Mouse (Mus musculus): ENCODE measurements around the gene Aldh5a1. TPM values are rescaled to one million over a fixed set of nuclear protein-coding genes. Genes with fewer than 3 reads are reported as not detected.
A peak's percentile ranks its signal among the peaks of the same experiment; 100 is the strongest.

Aldh5a1 gene
- polyA plus RNA-seq, 1 experiment from 2014 or later = 3.8 TPM

GRCm38 (mm10) chr13:24942512-24943282 is 5.2 kb upstream of the Aldh5a1 start, which contains the start of gene Gpld1:
TSS of gene Gpld1 (plus strand) at chr13:24943152.
- DNase-seq (peak; percentile 52), ATAC-seq (peak; percentile 80)
- H3K27ac ChIP-seq (ENCODE audit: low read depth) = peak within 1 kb of the TSS; percentile 77
- peaks cover under 1% of the 10 kb centered on the region; the same call in 1 of the 2 replicates for H3K27me3 ChIP-seq (ENCODE audit: insufficient read depth, low read length)
- H3K4me1 ChIP-seq (ENCODE audit: insufficient read depth) = peaks cover 10% of the 10 kb centered on the region
- WGBS (ENCODE audit: insufficient replicate concordance) = 50% methylated on average over 17 of the region's 17 CpGs
- H3K9ac ChIP-seq (replicated peaks) = peak within 1 kb of the TSS; percentile 35
- TF ChIP-seq CTCF (IDR thresholded peaks at IDR 0.05; ENCODE audit: low read depth) (no peak), EP300 (IDR thresholded peaks at IDR 0.05; ENCODE audit: low read depth) (0 out of 2 replicates have a peak, but pooled peaks have one; percentile 12)
- peak within 1 kb of the TSS; percentile 29 for H3K4me3 ChIP-seq (ENCODE audit: low read depth, low read length)
- no peaks in the 10 kb centered on the region for H3K36me3 ChIP-seq (replicated peaks; ENCODE audit: insufficient read depth, low read length)
- no peaks in the 10 kb centered on the region for H3K9me3 ChIP-seq (ENCODE audit: low read length)
- peak within 1 kb of the TSS; percentile 50 for H3K4me2 ChIP-seq (ENCODE audit: low read depth, low read length)

- H3K36me3 ChIP-seq (replicated peaks; ENCODE audit: insufficient read depth, low read length) = no peaks in the 10 kb centered on the region
- H3K4me3 ChIP-seq (ENCODE audit: low read depth, low read length) = no peak overlapping the region
- H3K9ac ChIP-seq (replicated peaks) = no peak overlapping the region
- TF ChIP-seq EP300 (IDR thresholded peaks at IDR 0.05; ENCODE audit: low read depth) (no peak), CTCF (IDR thresholded peaks at IDR 0.05; ENCODE audit: low read depth) (no peak)
- no peak overlapping the region for H3K27ac ChIP-seq (ENCODE audit: low read depth)
- H3K4me1 ChIP-seq (ENCODE audit: insufficient read depth) = peaks cover 11% of the 10 kb centered on the region
- no peak for DNase-seq
- WGBS (ENCODE audit: insufficient replicate concordance) = 77% methylated on average over 9 of the region's 9 CpGs
- no peak overlapping the region for H3K4me2 ChIP-seq (ENCODE audit: low read depth, low read length)
- no peak for ATAC-seq
- H3K9me3 ChIP-seq (ENCODE audit: low read length) = no peaks in the 10 kb centered on the region
- peaks cover 7% of the 10 kb centered on the region for H3K27me3 ChIP-seq (ENCODE audit: insufficient read depth, low read length)
These were observed 2.0 kb upstream of the Aldh5a1 start for GRCm38 (mm10) chr13:24939472-24939871.

- Histone ChIP-seq H3K4me2 (ENCODE audit: low read depth, low read length) (peak overlapping the region; percentile 19; the same call in 1 of the 2 replicates), H3K9me3 (ENCODE audit: low read length) (no peaks in the 10 kb centered on the region), H3K9ac (replicated peaks) (no peak overlapping the region), H3K27ac (ENCODE audit: low read depth) (no peak overlapping the region), H3K36me3 (replicated peaks; ENCODE audit: insufficient read depth, low read length) (no peaks in the 10 kb centered on the region), H3K27me3 (ENCODE audit: insufficient read depth, low read length) (peaks cover 7% of the 10 kb centered on the region), H3K4me3 (ENCODE audit: low read depth, low read length) (no peak overlapping the region), H3K4me1 (ENCODE audit: insufficient read depth) (peaks cover 11% of the 10 kb centered on the region)
- ATAC-seq (no peak), DNase-seq (peak; percentile 74)
- TF ChIP-seq EP300 (IDR thresholded peaks at IDR 0.05; ENCODE audit: low read depth) = no peak
- TF ChIP-seq CTCF (IDR thresholded peaks at IDR 0.05; ENCODE audit: low read depth) = peak; percentile 82
- WGBS (ENCODE audit: insufficient replicate concordance) = 13% methylated on average over 9 of the region's 9 CpGs
These were observed 1.2 kb upstream of the Aldh5a1 start for GRCm38 (mm10) chr13:24938683-24939082.

- TF ChIP-seq CTCF (IDR thresholded peaks at IDR 0.05; ENCODE audit: low read depth) = no peak
- Histone ChIP-seq H3K4me1 (ENCODE audit: insufficient read depth) (peaks cover 11% of the 10 kb centered on the region), H3K9ac (replicated peaks) (peak overlapping the region; percentile 76), H3K4me3 (ENCODE audit: low read depth, low read length) (peak overlapping the region; percentile 67), H3K36me3 (replicated peaks; ENCODE audit: insufficient read depth, low read length) (no peaks in the 10 kb centered on the region), H3K27ac (ENCODE audit: low read depth) (peak overlapping the region; percentile 79), H3K27me3 (ENCODE audit: insufficient read depth, low read length) (peaks cover 7% of the 10 kb centered on the region), H3K9me3 (ENCODE audit: low read length) (no peaks in the 10 kb centered on the region), H3K4me2 (ENCODE audit: low read depth, low read length) (peak overlapping the region; percentile 78)
- WGBS (ENCODE audit: insufficient replicate concordance) = 12% methylated on average over 12 of the region's 12 CpGs
- ATAC-seq (peak; percentile 20; the same call in 1 of the 2 replicates), DNase-seq (no peak)
These were observed 342 bp upstream of the Aldh5a1 start for GRCm38 (mm10) chr13:24937839-24938166.

- TF ChIP-seq EP300 (IDR thresholded peaks at IDR 0.05; ENCODE audit: low read depth) (no peak), CTCF (IDR thresholded peaks at IDR 0.05; ENCODE audit: low read depth) (no peak)
- Histone ChIP-seq H3K4me1 (ENCODE audit: insufficient read depth) (peaks cover 11% of the 10 kb centered on the region), H3K4me2 (ENCODE audit: low read depth, low read length) (peak overlapping the region; percentile 78), H3K27me3 (ENCODE audit: insufficient read depth, low read length) (peaks cover 7% of the 10 kb centered on the region), H3K4me3 (ENCODE audit: low read depth, low read length) (peak overlapping the region; percentile 67), H3K27ac (ENCODE audit: low read depth) (peak overlapping the region; percentile 79; the same call in 1 of the 2 replicates), H3K9ac (replicated peaks) (peak overlapping the region; percentile 76), H3K36me3 (replicated peaks; ENCODE audit: insufficient read depth, low read length) (no peaks in the 10 kb centered on the region), H3K9me3 (ENCODE audit: low read length) (no peaks in the 10 kb centered on the region)
- ATAC-seq (peak; percentile 10), DNase-seq (no peak)
- WGBS (ENCODE audit: insufficient replicate concordance) = 29% methylated on average over 5 of the region's 5 CpGs
These were observed 721 bp downstream of the Aldh5a1 start for GRCm38 (mm10) chr13:24936772-24937107.

- DNase-seq = no peak
- Histone ChIP-seq H3K27ac (ENCODE audit: low read depth) (no peak overlapping the region), H3K9me3 (ENCODE audit: low read length) (no peaks in the 10 kb centered on the region), H3K27me3 (ENCODE audit: insufficient read depth, low read length) (peaks cover 7% of the 10 kb centered on the region), H3K36me3 (replicated peaks; ENCODE audit: insufficient read depth, low read length) (no peaks in the 10 kb centered on the region), H3K4me2 (ENCODE audit: low read depth, low read length) (no peak overlapping the region), H3K4me1 (ENCODE audit: insufficient read depth) (peaks cover 8% of the 10 kb centered on the region), H3K9ac (replicated peaks) (no peak overlapping the region), H3K4me3 (ENCODE audit: low read depth, low read length) (no peak overlapping the region)
- WGBS (ENCODE audit: insufficient replicate concordance) = 69% methylated on average over 7 of the region's 7 CpGs
- ATAC-seq = no peak
- no peak for TF ChIP-seq EP300 (IDR thresholded peaks at IDR 0.05; ENCODE audit: low read depth)
- TF ChIP-seq CTCF (IDR thresholded peaks at IDR 0.05; ENCODE audit: low read depth) = no peak
These were observed 4.3 kb downstream of the Aldh5a1 start for GRCm38 (mm10) chr13:24933199-24933598.

All from liver, postnatal 0 days (tissue).